Mouse (Mus musculus): ENCODE data around the gene Smchd1. TPM values are rescaled to one million over a fixed set of nuclear protein-coding genes. Genes with fewer than 3 reads are reported as not detected.

The Smchd1 gene
- 71.1 and 72.8 TPM in 2 replicates for polyA plus RNA-seq (2016; fragmentation: Nextera tagmentation; extraction: Ambion mirVana)

- under 1% methylated on average over 102 of the region's 109 CpGs for WGBS
- Histone ChIP-seq H3K9me3 (replicated peaks) (no peaks in the 10 kb centered on the region), H3K4me1 (peaks cover 27% of the 10 kb centered on the region), H3K36me3 (peaks cover 9% of the 10 kb centered on the region; the same call in 1 of the 2 replicates), H3K4me3 (peak within 1 kb of the TSS; percentile 93), H3K27me3 (ENCODE audit: low read depth, poor library complexity, severe bottlenecking) (no peaks in the 10 kb centered on the region), H3K27ac (replicated peaks) (peak within 1 kb of the TSS; percentile 99)
- DNase-seq (ENCODE audit: low spot score), result peak; percentile 96
These were observed at the start of gene Smchd1 for GRCm38 (mm10) chr17:71474762-71475704. Gene Smchd1, minus strand, starts transcription at chr17:71475343.

GRCm38 (mm10) chr17:71510297-71510696 is 35.2 kb upstream of the Smchd1 start:
- Histone ChIP-seq H3K27me3 (ENCODE audit: low read depth, poor library complexity, severe bottlenecking) (no peaks in the 10 kb centered on the region), H3K27ac (replicated peaks) (no peak overlapping the region), H3K36me3 (peaks cover 96% of the 10 kb centered on the region), H3K4me1 (no peaks in the 10 kb centered on the region), H3K4me3 (no peak overlapping the region), H3K9me3 (replicated peaks) (no peaks in the 10 kb centered on the region)
- DNase-seq (ENCODE audit: low spot score), result no peak
- 95% methylated on average over 11 of the region's 11 CpGs for WGBS

- no peak overlapping the region for H3K27ac ChIP-seq (replicated peaks)
- peaks cover 97% of the 10 kb centered on the region for H3K36me3 ChIP-seq
- H3K4me3 ChIP-seq, result no peak overlapping the region
- 91% methylated on average over 8 of the region's 8 CpGs for WGBS
- H3K4me1 ChIP-seq, result no peaks in the 10 kb centered on the region
- H3K9me3 ChIP-seq (replicated peaks), result no peaks in the 10 kb centered on the region
- H3K27me3 ChIP-seq (ENCODE audit: low read depth, poor library complexity, severe bottlenecking), result no peaks in the 10 kb centered on the region
- DNase-seq (ENCODE audit: low spot score), result no peak
These were observed 31.7 kb upstream of the Smchd1 start for GRCm38 (mm10) chr17:71506832-71507231.

GRCm38 (mm10) chr17:71495784-71496183 is 20.6 kb upstream of the Smchd1 start:
- DNase-seq (ENCODE audit: low spot score), result no peak
- WGBS, result 92% methylated on average over 4 of the region's 4 CpGs
- H3K4me3 ChIP-seq, result no peak overlapping the region

GRCm38 (mm10) chr17:71491332-71491686 is 16.2 kb upstream of the Smchd1 start:
- H3K36me3 ChIP-seq, result peaks cover 21% of the 10 kb centered on the region
- 78% methylated on average over 4 of the region's 4 CpGs for WGBS
- H3K4me1 ChIP-seq, result no peaks in the 10 kb centered on the region
- H3K27ac ChIP-seq (replicated peaks), result no peak overlapping the region
- no peak for DNase-seq (ENCODE audit: low spot score)
- H3K4me3 ChIP-seq, result no peak overlapping the region
- no peaks in the 10 kb centered on the region for H3K27me3 ChIP-seq (ENCODE audit: low read depth, poor library complexity, severe bottlenecking)
- H3K9me3 ChIP-seq (replicated peaks), result no peaks in the 10 kb centered on the region

More at GRCm38 (mm10) chr17:71495784-71496183, 20.6 kb upstream of the Smchd1 start:
- Histone ChIP-seq H3K4me1 (no peaks in the 10 kb centered on the region), H3K36me3 (peaks cover 66% of the 10 kb centered on the region), H3K9me3 (replicated peaks) (no peaks in the 10 kb centered on the region), H3K27ac (replicated peaks) (no peak overlapping the region), H3K27me3 (ENCODE audit: low read depth, poor library complexity, severe bottlenecking) (no peaks in the 10 kb centered on the region)

GRCm38 (mm10) chr17:71490666-71491331 is 15.7 kb upstream of the Smchd1 start:
- no peak overlapping the region for H3K4me3 ChIP-seq
- DNase-seq (ENCODE audit: low spot score), result no peak
- peaks cover 5% of the 10 kb centered on the region for H3K4me1 ChIP-seq
- no peaks in the 10 kb centered on the region for H3K27me3 ChIP-seq (ENCODE audit: low read depth, poor library complexity, severe bottlenecking)
- H3K9me3 ChIP-seq (replicated peaks), result no peaks in the 10 kb centered on the region
- peaks cover 16% of the 10 kb centered on the region for H3K36me3 ChIP-seq
- no peak overlapping the region for H3K27ac ChIP-seq (replicated peaks)
- WGBS, result 84% methylated on average over 9 of the region's 9 CpGs

- Histone ChIP-seq H3K4me1 (peaks cover 9% of the 10 kb centered on the region), H3K27me3 (ENCODE audit: low read depth, poor library complexity, severe bottlenecking) (no peaks in the 10 kb centered on the region), H3K4me3 (no peak overlapping the region), H3K36me3 (peaks cover 7% of the 10 kb centered on the region), H3K27ac (replicated peaks) (no peak overlapping the region), H3K9me3 (replicated peaks) (no peaks in the 10 kb centered on the region)
- DNase-seq (ENCODE audit: low spot score), result no peak
- 88% methylated on average over 9 of the region's 9 CpGs for WGBS
These were observed 14.7 kb upstream of the Smchd1 start for GRCm38 (mm10) chr17:71489703-71490461.

- Histone ChIP-seq H3K27me3 (ENCODE audit: low read depth, poor library complexity, severe bottlenecking) (no peaks in the 10 kb centered on the region), H3K27ac (replicated peaks) (no peak overlapping the region), H3K4me3 (no peak overlapping the region), H3K9me3 (replicated peaks) (no peaks in the 10 kb centered on the region), H3K36me3 (no peaks in the 10 kb centered on the region), H3K4me1 (peaks cover 9% of the 10 kb centered on the region)
- 60% methylated on average over 8 of the region's 8 CpGs for WGBS
- no peak for DNase-seq (ENCODE audit: low spot score)
These were observed 11.2 kb upstream of the Smchd1 start for GRCm38 (mm10) chr17:71486231-71486851.

GRCm38 (mm10) chr17:71485791-71486230 is 10.7 kb upstream of the Smchd1 start:
- 74% methylated on average over 12 of the region's 12 CpGs for WGBS
- H3K4me1 ChIP-seq, result peaks cover 9% of the 10 kb centered on the region

GRCm38 (mm10) chr17:71484711-71485110 is 9.6 kb upstream of the Smchd1 start:
- WGBS, result 89% methylated on average over 5 of the region's 5 CpGs
- H3K27me3 ChIP-seq (ENCODE audit: low read depth, poor library complexity, severe bottlenecking), result no peaks in the 10 kb centered on the region
- H3K4me3 ChIP-seq, result no peak overlapping the region
- DNase-seq (ENCODE audit: low spot score), result no peak
- no peak overlapping the region for H3K27ac ChIP-seq (replicated peaks)
- no peaks in the 10 kb centered on the region for H3K36me3 ChIP-seq
- no peaks in the 10 kb centered on the region for H3K9me3 ChIP-seq (replicated peaks)
- H3K4me1 ChIP-seq, result peaks cover 9% of the 10 kb centered on the region

More at GRCm38 (mm10) chr17:71485791-71486230, 10.7 kb upstream of the Smchd1 start:
- H3K27me3 ChIP-seq (ENCODE audit: low read depth, poor library complexity, severe bottlenecking), result no peaks in the 10 kb centered on the region
- no peaks in the 10 kb centered on the region for H3K36me3 ChIP-seq
- H3K9me3 ChIP-seq (replicated peaks), result no peaks in the 10 kb centered on the region
- DNase-seq (ENCODE audit: low spot score), result no peak
- no peak overlapping the region for H3K4me3 ChIP-seq
- no peak overlapping the region for H3K27ac ChIP-seq (replicated peaks)

GRCm38 (mm10) chr17:71483418-71484060 is 8.4 kb upstream of the Smchd1 start:
- no peak overlapping the region for H3K27ac ChIP-seq (replicated peaks)
- no peak for DNase-seq (ENCODE audit: low spot score)
- H3K9me3 ChIP-seq (replicated peaks), result no peaks in the 10 kb centered on the region
- no peaks in the 10 kb centered on the region for H3K36me3 ChIP-seq
- H3K4me3 ChIP-seq, result no peak overlapping the region
- WGBS, result 87% methylated on average over 7 of the region's 7 CpGs
- H3K27me3 ChIP-seq (ENCODE audit: low read depth, poor library complexity, severe bottlenecking), result no peaks in the 10 kb centered on the region
- peaks cover 9% of the 10 kb centered on the region for H3K4me1 ChIP-seq

Data from midbrain, embryonic 10.5 days (tissue).